Comparison of ENCODE assay signal across 18 mouse cellular contexts in genomic region chr12:37571922-37572321, GRCm38 (mm10).
"Had no signal": no experiment of that assay in that cellular context is flagged by ENCODE, and none has a peak within 500 bp of the region (broad histone marks: within the 10 kb centered on the region; RNA-seq: fewer than 3 reads in every experiment).

No protein-coding gene starts in this region.

- H3K36me3 ChIP-seq: liver, embryonic 12.5 days; liver, embryonic 15.5 days; midbrain, embryonic 13.5 days; neural tube, embryonic 13.5 days had no signal

- H3K4me2 ChIP-seq: liver, embryonic 12.5 days; liver, embryonic 15.5 days; midbrain, embryonic 13.5 days; neural tube, embryonic 13.5 days had no signal

- H3K27ac ChIP-seq: layer of hippocampus, adult 2 months; left cerebral cortex, adult 2 months; liver, embryonic 12.5 days; liver, embryonic 15.5 days; macrophage; midbrain, embryonic 13.5 days; neural tube, embryonic 13.5 days had no signal

- H3K9me3 ChIP-seq: liver, embryonic 12.5 days; liver, embryonic 15.5 days; midbrain, embryonic 13.5 days; neural tube, embryonic 13.5 days had no signal

- H3K4me1 ChIP-seq: liver, embryonic 12.5 days; liver, embryonic 15.5 days; midbrain, embryonic 13.5 days; neural tube, embryonic 13.5 days had no signal

- DNase-seq: kidney, adult 11 months; kidney, adult 8-10 months; kidney, postnatal 25 days; layer of hippocampus, adult 9-11 months; liver; lung, adult 18-20 months; lung, postnatal 14 days; thymus, adult 18-20 months; thymus, postnatal 36 days had no signal

- H3K27me3 ChIP-seq: liver, embryonic 12.5 days; liver, embryonic 15.5 days; midbrain, embryonic 13.5 days; neural tube, embryonic 13.5 days had no signal

- H3K4me3 ChIP-seq: layer of hippocampus, adult 2 months; left cerebral cortex, adult 2 months; liver, embryonic 12.5 days; liver, embryonic 15.5 days; midbrain, embryonic 13.5 days; myocyte; neural tube, embryonic 13.5 days had no signal

- H3K9ac ChIP-seq: liver, embryonic 12.5 days; liver, embryonic 15.5 days; midbrain, embryonic 13.5 days; neural tube, embryonic 13.5 days had no signal

- ATAC-seq: liver, embryonic 12.5 days; midbrain, embryonic 13.5 days; midbrain, embryonic 16.5 days had no signal
